Mouse (Mus musculus): ENCODE measurements around the gene A26c2. TPM values are rescaled to one million over a fixed set of nuclear protein-coding genes. Genes with fewer than 3 reads are reported as not detected.

Gene A26c2
- total RNA-seq (2015; ENCODE audit: low replicate concordance) (not detected in 2 replicates), total RNA-seq (2017; ENCODE audit: low replicate concordance) (not detected in 2 replicates)

DNA sequence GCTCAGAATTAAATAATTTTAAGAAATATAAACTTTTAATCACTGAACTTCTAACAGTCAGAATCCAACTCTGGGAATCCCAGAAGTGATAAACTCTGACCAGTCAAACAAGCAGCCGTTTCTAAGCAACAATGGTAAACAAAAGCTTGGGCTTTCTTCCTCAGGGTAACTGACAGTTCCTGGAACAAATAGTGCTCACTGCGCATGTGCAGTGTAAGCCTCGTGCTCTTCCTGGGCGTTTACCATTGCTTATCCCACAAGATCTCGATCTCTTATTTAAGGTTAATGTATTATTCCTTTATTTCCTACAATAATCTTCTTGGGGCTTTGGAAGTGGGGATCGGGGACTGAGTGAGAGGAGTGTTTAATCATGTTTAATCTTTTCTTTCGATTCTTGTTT is at the start of gene A26c2:
TSS of gene A26c2 (minus strand) at position 101 of the 400 bp plus-strand sequence.
- no peak for ATAC-seq (replicated peaks; ENCODE audit: low FRiP score, poor library complexity, severe bottlenecking)

DNA sequence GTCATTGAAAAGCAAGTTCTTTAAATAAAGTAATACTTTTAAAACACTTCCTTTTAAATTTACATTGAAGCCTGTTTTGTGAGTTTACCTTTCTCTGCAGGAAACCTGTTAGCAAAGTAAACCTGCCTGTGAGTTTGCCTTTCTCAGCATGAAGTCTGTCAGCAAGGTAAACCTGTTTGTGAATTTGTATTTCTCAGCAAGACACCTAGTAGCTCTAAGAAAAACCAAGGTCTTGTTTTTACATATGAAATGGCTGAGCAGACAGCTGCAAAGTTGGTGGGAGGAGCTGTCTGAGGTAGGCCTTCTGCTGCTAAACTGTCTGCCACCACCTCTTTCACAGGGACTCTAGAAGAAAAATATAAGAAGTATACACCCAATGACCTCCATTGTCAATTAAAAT is 28.0 kb upstream of the A26c2 start:
- no peak for ATAC-seq (replicated peaks; ENCODE audit: low FRiP score, poor library complexity, severe bottlenecking)
